Mouse (Mus musculus) adrenal gland, adult (tissue): ENCODE measurements around the gene Dip2b.

Source experiments
- DNase-seq, 2 experiments: peaks; one replicate each; pipeline ENCODE4 v3.0.0; 2022 to 2023; ENCODE audit warnings: low spot score in 1 of 2; ENCODE audit not compliant: inconsistent age in 2 of 2

The Dip2b gene

DNA sequence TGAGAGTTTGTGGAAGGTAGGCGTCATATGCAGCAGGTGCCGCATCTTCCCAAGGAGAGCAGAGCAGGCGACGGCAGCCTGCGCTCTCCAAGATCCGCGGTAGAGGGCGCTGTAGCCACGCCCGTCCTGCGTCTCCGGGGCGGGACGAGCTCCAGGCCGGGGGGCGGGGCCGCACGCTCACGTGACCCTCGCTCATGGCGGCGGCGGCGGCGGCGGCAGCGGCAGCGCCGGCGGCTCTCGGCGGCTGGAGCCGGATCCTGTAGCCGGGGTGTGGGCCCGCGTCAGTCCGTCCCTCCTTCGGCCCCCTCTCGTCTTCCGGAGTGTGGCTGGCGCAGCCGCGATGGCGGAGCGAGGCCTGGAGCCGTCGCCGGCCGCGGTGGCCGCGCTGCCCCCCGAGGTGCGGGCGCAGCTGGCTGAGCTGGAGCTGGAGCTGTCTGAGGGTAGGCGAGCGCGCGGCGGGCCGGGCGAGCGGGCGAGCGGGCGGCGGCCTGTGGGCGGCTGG, at the start of gene Dip2b:
Gene Dip2b, plus strand, starts transcription at position 195 of the 502 bp plus-strand sequence.
- peak; percentile 95 to 98 for DNase-seq

DNA sequence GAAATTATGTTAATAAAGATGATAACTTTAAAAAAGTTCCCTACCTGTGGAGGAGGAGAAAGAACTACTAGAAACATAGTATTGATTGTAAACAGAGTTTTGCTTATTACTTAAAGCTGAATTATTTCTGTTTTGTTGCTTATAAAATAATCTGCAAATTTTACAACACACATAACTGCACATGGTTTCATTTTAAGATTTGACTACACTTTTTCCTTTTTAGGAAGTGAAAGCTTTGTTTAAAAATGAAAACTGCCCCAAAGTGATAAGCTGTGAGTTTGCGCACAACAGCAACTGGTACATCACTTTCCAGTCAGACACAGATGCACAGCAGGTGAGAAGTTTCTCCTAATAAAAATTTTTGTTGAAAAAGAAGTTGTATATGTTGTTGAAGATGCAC, 45.4 kb upstream of the Dip2b start:
- DNase-seq, result no peak

DNA sequence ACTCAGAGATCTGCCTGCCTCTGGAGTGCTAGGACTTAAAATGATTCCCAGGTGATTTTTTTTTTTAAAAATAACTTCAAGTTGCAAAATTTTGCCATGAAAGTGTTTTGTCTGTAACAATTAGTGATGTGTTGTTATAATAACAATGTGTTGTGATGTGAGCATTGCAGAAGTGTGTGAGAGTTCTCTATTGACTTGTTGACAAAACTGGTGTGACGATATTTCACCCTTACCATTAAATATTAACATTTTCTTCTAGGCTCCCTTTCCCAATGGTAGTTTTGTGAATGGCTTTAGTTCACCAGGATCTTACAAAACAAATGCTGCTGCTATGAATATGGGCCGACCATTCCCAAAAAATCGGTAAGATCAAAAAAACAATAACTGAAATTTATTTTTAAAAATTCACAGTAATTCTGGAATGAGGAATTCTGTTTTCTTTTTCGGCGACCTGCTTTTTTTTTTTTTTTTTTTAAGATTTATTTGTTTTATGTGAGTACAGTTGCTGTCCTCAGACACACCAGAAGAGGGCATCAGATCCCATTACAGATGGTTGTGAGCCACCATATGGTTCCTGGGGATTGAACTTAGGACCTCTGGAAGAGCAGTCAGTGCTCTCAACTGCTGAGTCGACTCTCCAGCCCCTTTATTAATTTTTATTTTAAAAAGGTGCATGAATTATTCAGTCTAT, 41.2 kb upstream of the Dip2b start:
- no peak for DNase-seq

DNA sequence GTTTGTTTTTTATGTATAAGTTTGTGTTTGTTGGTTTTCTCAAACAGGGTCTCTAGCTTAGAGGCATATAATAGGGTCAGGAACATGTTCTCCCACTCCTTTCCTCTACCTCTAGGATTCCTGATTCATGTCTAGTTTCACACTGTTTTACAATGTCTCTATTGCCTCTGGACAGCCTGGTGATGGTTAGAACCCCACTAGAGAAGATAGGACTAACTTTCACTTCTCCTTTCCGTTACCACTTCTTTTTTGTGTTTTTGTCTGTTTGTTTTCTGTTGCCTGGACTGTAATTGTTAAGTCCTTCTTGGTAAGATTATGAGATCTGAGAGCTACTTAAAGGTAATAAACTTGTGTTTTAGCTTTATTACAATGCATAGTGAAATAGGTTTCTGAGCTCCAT, 39.1 kb upstream of the Dip2b start:
- no peak for DNase-seq

DNA sequence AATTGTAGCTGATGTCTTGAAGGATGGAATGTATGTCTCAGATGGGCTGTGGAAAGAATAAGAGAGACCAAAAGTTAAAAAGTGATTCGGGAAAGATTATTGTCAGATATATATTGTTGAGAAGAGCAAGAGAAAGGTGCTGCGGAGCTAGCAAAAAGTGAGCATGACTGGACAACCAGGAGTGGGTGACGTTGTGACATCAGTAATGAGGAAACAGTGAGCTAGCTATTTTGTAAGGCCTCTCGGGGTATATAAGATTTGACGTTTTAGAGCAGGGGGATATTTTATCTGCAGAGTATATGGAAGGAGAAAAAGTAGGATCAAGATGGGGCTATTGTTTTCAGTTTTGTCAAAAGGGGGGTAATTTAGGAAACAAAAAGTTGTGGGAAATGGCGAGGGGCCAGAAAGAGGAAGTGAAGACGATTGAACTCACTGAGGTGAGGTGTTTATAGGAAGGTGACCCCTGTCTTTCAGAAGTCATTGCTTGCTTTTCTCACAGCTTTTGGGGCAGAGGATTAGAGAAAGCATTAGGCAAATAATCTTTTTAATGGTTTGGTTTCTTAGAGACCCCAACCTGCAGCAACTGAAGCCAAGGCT, 33.7 kb upstream of the Dip2b start:
- DNase-seq, result no peak

DNA sequence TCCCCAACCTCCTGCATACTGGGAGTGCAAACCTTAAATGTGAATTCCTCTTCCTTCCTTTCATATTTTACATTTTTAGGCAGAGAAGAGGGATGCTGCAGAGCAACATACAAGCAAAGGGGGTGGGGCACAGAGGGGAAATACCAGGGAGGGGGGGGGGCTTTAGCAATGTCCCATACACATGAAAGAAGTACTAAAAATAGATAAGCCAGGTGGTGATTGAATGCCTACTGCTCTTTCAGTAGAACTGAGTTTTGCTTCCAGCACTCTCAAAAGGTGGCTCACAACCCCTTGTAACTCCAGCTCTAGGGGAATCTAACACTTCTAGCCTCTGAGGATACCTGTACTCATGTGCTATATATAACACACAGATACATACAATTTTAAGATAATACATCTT, 32.3 kb upstream of the Dip2b start:
- no peak for DNase-seq

DNA sequence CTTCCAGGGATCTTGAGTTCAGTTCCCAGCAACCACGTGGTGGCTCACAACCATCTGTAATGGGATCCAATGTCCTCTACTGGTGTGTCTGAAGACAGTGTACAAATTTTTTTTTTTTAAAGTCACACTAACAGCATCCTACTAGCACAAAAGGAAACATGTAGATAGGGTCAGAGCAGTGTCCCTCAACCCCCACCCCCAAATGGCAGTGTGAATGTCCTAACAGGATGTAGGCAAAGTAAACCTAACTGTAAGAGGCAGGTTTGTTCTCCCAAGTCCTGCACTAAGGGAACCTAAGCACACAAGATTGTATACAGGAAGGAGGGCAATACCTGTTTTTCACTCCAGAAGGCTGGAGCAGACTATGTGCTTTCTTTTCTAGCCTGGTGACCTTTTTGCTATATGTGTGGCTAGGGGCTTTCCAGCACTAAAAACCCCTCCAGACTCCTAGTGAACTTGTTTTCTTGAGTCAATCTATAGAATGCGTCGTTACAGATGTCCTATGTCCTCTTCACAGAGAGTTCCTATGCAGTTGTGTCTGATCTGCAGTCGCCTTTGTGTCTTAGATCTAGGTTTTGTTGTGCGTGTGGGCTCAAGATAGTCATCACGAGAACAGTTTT, 20.1 kb upstream of the Dip2b start:
- DNase-seq, result no peak

DNA sequence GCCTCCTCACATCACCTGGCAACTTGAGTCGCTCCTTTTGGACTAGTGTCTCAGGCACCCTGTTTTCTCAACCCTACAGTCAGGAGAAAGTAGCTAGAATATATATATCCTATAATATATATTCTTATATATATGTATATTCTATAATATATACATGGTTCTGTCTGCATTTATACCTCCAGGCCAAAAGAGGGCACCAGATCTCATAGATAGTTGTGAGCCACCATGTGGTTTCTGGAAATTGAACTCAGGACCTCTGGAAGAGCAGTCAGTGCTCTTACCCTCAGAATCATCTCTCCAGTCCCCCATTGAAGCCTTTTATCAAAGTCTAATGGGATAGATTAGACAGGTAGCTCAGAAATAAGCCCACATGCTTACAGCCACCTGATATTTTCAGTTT, 17.3 kb upstream of the Dip2b start:
- no peak for DNase-seq

DNA sequence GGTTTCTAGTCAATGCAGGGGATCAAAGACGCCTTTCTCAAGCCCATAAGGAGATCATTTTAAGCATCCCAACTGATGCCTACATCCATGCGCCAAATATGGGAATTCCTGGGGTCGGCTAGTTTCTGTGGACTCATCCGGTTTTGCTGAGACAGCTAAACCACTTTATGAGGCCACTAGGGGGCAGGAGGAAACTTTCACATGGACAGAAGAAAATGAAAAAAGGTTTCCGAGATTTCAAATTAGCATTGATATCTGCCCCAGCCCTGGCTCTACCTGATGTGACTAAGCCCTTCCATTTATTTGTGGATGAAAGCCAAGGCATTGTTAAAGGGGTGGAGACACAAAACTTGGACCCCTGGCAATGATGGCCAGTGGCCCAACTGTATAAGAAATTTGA, 15.5 kb upstream of the Dip2b start:
- DNase-seq, result peak; percentile 38 to 83

DNA sequence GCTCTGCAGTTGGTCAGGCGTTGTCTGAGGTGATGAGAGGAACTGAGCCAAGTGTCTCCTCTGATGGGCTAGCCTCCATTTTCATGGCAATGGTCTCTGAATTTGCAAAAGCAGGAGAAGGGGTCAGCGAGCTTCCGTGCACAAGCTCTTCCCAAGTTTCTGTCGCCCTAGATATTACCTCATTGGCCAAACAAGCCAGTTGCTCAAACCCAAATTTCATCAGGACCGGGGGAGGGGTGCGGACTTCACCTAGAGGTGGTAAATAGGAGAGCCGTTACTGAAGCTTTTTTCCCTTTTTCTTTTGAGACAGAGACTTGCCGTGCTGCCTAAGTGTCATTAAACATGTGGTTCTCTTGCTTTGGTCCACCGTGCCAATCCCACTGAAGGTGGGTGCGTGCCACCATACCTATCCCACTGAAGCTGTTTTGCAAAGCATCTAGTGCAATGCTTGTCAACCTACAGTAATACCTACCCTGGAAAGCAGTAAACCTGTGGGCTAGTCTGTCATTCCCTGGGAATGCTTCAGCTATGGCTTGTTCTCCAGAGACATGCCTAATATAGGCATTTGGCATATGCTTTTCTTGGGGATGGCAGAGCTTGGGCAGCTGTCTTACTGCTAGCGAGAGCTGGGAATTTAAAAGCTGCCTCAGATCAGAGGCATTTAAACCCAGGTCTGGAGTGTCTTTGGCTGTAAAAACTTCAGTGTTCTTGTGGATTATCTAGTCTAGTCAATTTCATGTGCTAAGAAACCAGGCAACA, 13.2 kb upstream of the Dip2b start:
- DNase-seq, result peak in 1 of 2 experiments; percentile 23

DNA sequence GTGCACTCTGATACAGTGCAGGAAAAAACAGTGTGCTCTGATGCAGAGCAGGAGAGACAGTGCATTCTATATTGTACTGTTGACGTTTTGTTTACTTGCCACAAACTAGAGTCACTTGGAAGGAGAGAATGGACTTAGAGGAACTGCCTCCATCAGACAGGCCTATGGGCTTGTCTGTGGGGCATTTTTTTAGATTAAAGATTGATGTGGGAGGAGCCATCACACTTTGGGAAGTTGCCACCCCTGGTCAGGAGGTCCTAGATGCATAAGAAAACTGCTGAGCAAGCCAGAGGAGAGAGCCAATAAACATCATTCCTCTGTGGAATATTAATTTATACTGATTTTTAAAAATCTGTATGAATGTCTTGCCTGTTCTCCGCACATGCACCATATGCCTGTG, 10.3 kb upstream of the Dip2b start:
- no peak for DNase-seq

DNA sequence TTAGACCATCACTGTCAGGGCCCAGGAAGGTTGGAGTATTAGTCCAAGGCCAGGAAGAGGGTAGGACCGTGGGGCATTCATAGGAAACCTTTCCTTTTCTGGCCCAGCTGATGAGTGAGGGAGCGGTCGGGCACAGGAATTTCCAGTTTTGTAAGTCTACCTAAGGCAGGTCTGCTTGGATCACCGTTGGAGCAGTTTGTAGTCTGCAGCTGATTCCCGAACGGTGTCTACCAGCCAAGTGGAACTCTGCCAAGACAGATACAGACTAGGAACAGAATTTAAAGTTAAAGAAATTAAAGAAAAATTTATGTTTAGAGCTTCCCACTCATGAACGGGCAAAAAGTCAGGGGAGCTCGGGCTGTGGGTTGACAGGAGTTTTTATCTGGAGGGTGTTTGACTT, 9.0 kb upstream of the Dip2b start:
- no peak for DNase-seq

DNA sequence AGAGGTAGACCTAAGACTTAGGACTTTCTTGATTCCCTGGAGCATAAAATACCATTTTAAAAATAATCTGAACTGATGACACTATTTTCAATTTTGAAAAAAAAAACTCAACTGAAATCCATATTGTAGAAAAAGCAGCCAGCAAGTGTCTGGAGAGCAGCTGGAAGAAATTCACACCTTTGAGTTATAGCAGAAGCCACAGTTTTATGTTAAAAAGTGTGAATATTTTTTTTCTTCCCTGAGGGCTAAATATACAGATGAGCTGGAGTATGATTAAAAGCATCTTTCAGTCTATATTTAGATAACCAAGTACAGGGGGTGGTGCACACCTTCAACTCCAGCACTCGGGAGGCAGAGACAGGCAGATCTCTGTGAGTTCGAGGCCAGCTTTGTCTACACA, 8.6 kb upstream of the Dip2b start:
- no peak for DNase-seq

DNA sequence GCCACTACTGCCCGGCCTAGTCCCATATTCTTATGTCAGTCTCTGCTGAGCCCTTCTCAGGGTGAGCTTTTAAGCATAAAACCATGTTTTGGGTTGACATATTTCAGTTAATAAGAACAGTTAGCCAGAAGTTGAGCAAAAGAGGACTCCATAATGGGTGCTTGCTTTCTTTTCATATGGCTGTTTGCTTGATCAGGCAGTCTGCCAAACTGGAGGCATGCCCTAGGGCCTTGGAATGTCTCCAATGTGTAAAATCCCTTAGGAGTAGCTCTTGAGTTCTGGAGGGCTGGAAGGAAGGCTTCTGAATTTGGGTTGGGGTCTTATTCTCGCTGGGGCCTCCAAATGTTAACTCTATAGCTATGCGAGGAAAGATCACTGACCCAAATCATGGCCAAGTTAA, 5.9 kb upstream of the Dip2b start:
- DNase-seq, result no peak

DNA sequence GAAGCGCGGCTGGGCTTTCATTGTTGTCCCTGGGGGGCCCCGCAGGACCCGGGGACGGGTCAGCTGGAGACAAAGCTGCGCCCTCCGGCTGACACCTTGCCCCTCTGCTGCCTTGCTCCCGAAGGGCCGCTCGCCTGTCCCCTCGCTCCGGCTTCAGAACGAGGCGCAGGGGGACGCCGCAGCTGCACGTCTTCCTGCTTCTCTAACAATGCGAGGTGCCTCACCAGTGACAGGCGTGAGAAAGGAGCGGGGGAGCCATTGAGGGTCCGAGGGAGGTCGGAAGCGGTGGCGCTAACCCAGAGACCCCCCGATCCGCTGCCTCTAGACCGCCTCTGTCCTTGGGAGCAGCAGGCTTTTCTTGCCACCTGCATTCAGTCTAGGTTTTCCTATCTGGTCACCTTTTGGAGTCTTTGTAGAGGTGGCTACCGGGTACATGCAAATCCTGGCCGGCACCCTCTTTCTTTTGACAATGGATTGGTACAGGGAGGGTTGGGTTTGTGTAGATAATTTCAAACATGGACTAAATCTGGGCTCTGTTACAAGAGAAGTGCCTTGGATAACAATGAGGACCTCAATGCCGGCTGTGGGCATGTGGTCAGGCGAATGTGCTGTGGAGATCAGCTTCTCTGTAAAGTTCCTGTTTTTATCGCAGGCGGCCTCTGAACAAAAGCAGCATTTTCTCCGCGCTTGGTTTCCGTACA, 687 bp downstream of the Dip2b start:
- peak; percentile 63 to 87 for DNase-seq

DNA sequence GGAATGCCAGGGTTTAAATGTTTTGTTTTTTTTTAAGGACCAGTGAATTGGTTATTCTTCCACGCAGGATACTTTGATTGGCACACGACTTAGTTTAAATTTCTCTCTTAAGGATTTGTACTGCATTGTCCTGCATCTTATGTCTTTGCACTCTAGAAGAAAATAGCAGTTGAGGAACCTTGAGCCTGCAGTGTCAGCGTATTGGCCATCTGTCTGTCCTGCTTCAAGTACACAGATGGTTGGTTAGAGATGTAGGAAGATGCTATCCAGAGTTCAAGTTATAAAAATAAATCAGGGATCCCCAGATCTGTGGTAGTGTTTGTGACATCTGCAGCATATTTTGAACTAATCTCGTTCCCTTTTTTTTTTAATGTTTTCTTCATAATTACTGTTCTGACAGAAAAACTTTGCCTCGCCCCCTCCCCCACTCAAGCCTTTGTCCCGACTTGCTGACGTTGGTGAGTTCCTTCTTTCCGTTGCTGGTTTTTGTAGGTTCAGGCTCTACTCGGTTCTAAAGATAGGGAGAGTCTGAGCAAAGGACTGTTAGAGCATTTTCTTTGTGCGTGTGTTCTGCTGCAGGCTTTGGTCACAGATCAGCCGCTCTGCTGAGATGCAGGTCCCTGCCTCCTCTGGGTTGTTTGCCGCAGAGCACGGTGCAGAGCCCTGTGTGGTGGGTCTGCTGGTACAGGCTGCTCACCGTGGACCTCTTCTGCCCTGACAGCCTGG, 2.2 kb downstream of the Dip2b start:
- DNase-seq, result no peak

DNA sequence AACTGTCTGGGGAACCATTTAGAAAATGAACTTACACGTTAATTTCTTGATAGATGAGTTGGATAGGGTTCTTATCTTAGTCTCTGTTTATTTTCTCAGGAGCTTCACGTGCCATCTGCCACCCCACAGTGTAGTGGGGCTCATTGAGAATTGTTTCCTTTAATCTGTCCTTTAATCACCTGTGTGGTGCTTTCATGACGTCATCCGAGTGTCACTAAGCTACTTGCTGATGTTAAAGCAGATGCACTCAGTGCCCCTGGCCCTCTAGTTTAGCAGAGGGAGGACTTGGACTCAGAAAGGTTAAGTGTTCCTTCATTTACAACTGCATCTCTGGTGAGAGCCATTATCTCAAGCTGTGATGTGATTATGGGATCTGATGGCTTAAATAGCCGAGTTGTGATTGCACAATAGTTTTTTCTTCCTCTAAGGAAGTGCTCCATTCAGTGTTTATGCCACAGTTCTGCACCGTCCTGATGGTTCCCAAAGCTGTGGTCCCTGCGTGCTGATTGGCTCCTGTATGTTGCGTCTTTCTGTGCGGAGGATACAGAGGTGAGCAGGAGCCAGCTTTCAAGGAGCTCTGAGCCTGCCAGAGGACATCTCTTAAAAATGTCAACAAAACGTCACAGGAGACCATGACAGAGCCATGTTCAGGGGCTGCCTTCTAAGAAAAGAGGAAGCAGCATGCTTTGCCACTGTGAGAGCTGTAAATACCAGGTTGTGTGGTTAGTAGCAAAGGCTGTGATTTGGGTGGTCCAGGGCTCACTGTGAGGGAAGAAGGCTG, 3.0 kb downstream of the Dip2b start:
- peak in 1 of 2 experiments; percentile 45 for DNase-seq

DNA sequence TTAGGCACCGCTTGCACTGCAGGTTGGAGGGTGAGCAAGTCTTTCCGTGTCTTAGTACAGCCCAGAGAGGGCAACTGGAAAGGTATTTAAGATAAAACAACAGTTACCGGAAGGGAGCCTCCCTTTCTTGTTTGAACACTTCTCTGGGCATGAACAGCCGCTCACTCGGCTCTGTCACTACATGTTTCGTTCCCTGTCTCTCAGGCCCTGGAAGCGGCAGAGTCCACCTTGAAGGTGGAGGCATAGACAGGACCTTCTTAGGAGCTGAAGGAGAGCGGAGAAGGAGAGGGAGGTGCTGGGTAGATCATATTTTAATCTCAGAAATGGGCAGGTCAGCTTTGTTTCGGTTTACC, 3.6 kb downstream of the Dip2b start:
- no peak for DNase-seq

DNA sequence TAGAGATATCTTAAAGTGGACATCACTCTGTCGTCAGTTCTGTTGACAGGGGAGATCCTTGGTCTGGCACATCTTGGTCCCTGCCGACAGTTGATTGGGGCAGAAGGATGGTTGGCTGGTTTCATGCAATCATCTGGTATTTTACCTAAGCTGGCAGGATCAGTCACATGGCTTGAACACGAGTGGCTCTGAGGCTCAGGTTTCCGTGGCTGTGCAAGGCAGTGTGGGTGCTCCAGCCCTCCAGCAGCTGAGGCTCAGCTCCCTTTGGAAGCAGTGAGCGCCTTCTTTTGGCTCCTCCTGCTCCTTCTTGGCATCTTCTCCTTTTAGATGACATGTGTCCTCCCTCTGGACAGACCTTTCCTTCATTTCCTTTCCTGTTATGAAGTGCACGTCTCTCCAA, 7.1 kb downstream of the Dip2b start:
- peak; percentile 13 to 58 for DNase-seq
